Mouse (Mus musculus) midbrain, embryonic 11.5 days (tissue): ENCODE results near the gene Pfdn6. TPM values are rescaled to one million over a fixed set of nuclear protein-coding genes. Genes with fewer than 3 reads are reported as not detected.

ENCODE experiments used
- ATAC-seq: fragments of 200-750 bp; cut with Nextera tagmentation; 2 replicates; pipeline ENCODE4 v1.8.0; 2017; ENCODE audit warnings: moderate TSS enrichment, moderate library complexity; ENCODE audit not compliant: low FRiP score
- DNase-seq: peaks from one replicate; pipeline ENCODE4 v3.0.0; 2015; ENCODE audit warnings: low spot score; ENCODE audit errors: missing footprints
- H3K27ac ChIP-seq: fragments of 300-500 bp; sonication (generic); 2 replicates; pipeline ENCODE4 v1.5.1; 2014; ENCODE audit warnings: low read depth, low read length
- H3K27me3 ChIP-seq: fragments of 300-500 bp; sonication (generic); 2 replicates; pipeline ENCODE4 v1.6.1; 2014; ENCODE audit warnings: mild to moderate bottlenecking, low read length, moderate library complexity, mixed read lengths; ENCODE audit not compliant: control insufficient read depth, insufficient read depth
- H3K36me3 ChIP-seq: fragments of 300-500 bp; sonication (generic); 2 replicates; pipeline ENCODE4 v1.6.1; 2014; ENCODE audit warnings: mild to moderate bottlenecking, low read length, moderate library complexity, mixed read lengths; ENCODE audit not compliant: control insufficient read depth, insufficient read depth
- H3K4me1 ChIP-seq: fragments of 300-500 bp; sonication (generic); 2 replicates; pipeline ENCODE4 v1.6.1; 2014; ENCODE audit warnings: low read length; ENCODE audit not compliant: control insufficient read depth, insufficient read depth
- H3K4me2 ChIP-seq: fragments of 300-500 bp; sonication (generic); 2 replicates; pipeline ENCODE4 v1.6.1; 2014; ENCODE audit warnings: mild to moderate bottlenecking, moderate library complexity
- H3K4me3 ChIP-seq: fragments of 300-500 bp; sonication (generic); 2 replicates; pipeline ENCODE4 v1.5.1; 2014; ENCODE audit warnings: low read depth, low read length
- H3K9ac ChIP-seq: fragments of 300-500 bp; sonication (generic); 2 replicates; pipeline ENCODE4 v1.6.1; 2014; ENCODE audit warnings: low read length
- H3K9me3 ChIP-seq: fragments of 300-500 bp; sonication (generic); 2 replicates; pipeline ENCODE4 v1.6.1; 2016; ENCODE audit warnings: low read length; ENCODE audit not compliant: control insufficient read depth
- WGBS: fragments of 180-500 bp; shearing (Covaris S2); extraction: QIAGEN DNeasy Blood & Tissue Kit; methylation state at CpG from one replicate; pipeline ENCODE4 v1.1.7; 2014; 5-methylcytosine and 5-hydroxymethylcytosine counted together
- polyA plus RNA-seq: library from polyadenylated mRNA; unstranded; fragments of >200 nt; fragmentation: Nextera tagmentation; extraction: Ambion mirVana; gene quantifications from 2 replicates; pipeline ENCODE4 v1.2.1, GENCODE M21; 2014

Gene Pfdn6
- polyA plus RNA-seq, 1 experiment from 2014 or later: 208 TPM

GRCm38 (mm10) chr17:33920282-33921097, 19.7 kb downstream of the Pfdn6 start:
- Histone ChIP-seq H3K4me3 (peak overlapping the region; percentile 47), H3K4me1 (peaks cover 30% of the 10 kb centered on the region)
- under 1% methylated on average over 36 of the region's 36 CpGs for WGBS

GRCm38 (mm10) chr17:33919351-33920281, 20.5 kb downstream of the Pfdn6 start:
- peak overlapping the region; percentile 44; the same call in 1 of the 2 replicates for H3K27ac ChIP-seq
- ATAC-seq: no peak

More at GRCm38 (mm10) chr17:33920282-33921097, 19.7 kb downstream of the Pfdn6 start:
- Histone ChIP-seq H3K4me2 (peak overlapping the region; percentile 95), H3K9ac (peak overlapping the region; percentile 64), H3K9me3 (no peaks in the 10 kb centered on the region), H3K36me3 (peaks cover 7% of the 10 kb centered on the region), H3K27ac (peak overlapping the region; percentile 25; the same call in 1 of the 2 replicates), H3K27me3 (no peaks in the 10 kb centered on the region; the same call in 1 of the 2 replicates)
- peak; percentile 59 for ATAC-seq
- DNase-seq: peak; percentile 98

GRCm38 (mm10) chr17:33918293-33919203, 21.6 kb downstream of the Pfdn6 start:
- Histone ChIP-seq H3K4me3 (peak overlapping the region; percentile 47; the same call in 1 of the 2 replicates), H3K4me1 (peaks cover 35% of the 10 kb centered on the region), H3K27me3 (no peaks in the 10 kb centered on the region; the same call in 1 of the 2 replicates), H3K9ac (peak overlapping the region; percentile 64), H3K36me3 (peaks cover 14% of the 10 kb centered on the region), H3K4me2 (peak overlapping the region; percentile 95), H3K27ac (no peak overlapping the region), H3K9me3 (no peaks in the 10 kb centered on the region)
- 59% methylated on average over 37 of the region's 37 CpGs for WGBS
- DNase-seq (no peak), ATAC-seq (no peak)

More at GRCm38 (mm10) chr17:33919351-33920281, 20.5 kb downstream of the Pfdn6 start:
- peak; percentile 96 for DNase-seq
- under 1% methylated on average over 49 of the region's 52 CpGs for WGBS
- H3K9me3 ChIP-seq: no peaks in the 10 kb centered on the region
- H3K9ac ChIP-seq: peak overlapping the region; percentile 64
- H3K27me3 ChIP-seq: no peaks in the 10 kb centered on the region; the same call in 1 of the 2 replicates
- peaks cover 35% of the 10 kb centered on the region for H3K4me1 ChIP-seq
- H3K4me3 ChIP-seq: peak overlapping the region; percentile 47
- peak overlapping the region; percentile 95 for H3K4me2 ChIP-seq
- H3K36me3 ChIP-seq: peaks cover 7% of the 10 kb centered on the region

- Histone ChIP-seq H3K4me3 (no peak overlapping the region), H3K27me3 (no peaks in the 10 kb centered on the region; the same call in 1 of the 2 replicates), H3K4me1 (peaks cover 35% of the 10 kb centered on the region), H3K36me3 (peaks cover 19% of the 10 kb centered on the region), H3K9ac (no peak overlapping the region), H3K27ac (no peak overlapping the region), H3K4me2 (0 out of 2 replicates have a peak overlapping the region, but pooled peaks have one; percentile 2), H3K9me3 (no peaks in the 10 kb centered on the region)
- ATAC-seq (no peak), DNase-seq (no peak)
- 85% methylated on average over 18 of the region's 18 CpGs for WGBS
These were observed 22.4 kb downstream of the Pfdn6 start for GRCm38 (mm10) chr17:33917656-33918292.

- H3K27ac ChIP-seq: no peak overlapping the region
- peaks cover 24% of the 10 kb centered on the region for H3K36me3 ChIP-seq
- peak overlapping the region; percentile 65 for H3K4me3 ChIP-seq
- peaks cover 35% of the 10 kb centered on the region for H3K4me1 ChIP-seq
- H3K4me2 ChIP-seq: peak overlapping the region; percentile 64
- no peaks in the 10 kb centered on the region; the same call in 1 of the 2 replicates for H3K27me3 ChIP-seq
- no peaks in the 10 kb centered on the region for H3K9me3 ChIP-seq
- H3K9ac ChIP-seq: peak overlapping the region; percentile 65
- WGBS: 73% methylated on average over 31 of the region's 31 CpGs
- ATAC-seq (no peak), DNase-seq (no peak)
These were observed 23.1 kb downstream of the Pfdn6 start for GRCm38 (mm10) chr17:33916847-33917655.

GRCm38 (mm10) chr17:33916294-33916693, 23.8 kb downstream of the Pfdn6 start:
- H3K27ac ChIP-seq: peak overlapping the region; percentile 71
- DNase-seq (peak; percentile 95), ATAC-seq (peak; percentile 39)
- no peaks in the 10 kb centered on the region for H3K9me3 ChIP-seq
- peaks cover 35% of the 10 kb centered on the region for H3K4me1 ChIP-seq
- H3K27me3 ChIP-seq: no peaks in the 10 kb centered on the region; the same call in 1 of the 2 replicates
- peak overlapping the region; percentile 64 for H3K4me2 ChIP-seq
- 3% methylated on average over 12 of the region's 20 CpGs for WGBS
- H3K9ac ChIP-seq: peak overlapping the region; percentile 65
- peaks cover 24% of the 10 kb centered on the region for H3K36me3 ChIP-seq
- peak overlapping the region; percentile 65 for H3K4me3 ChIP-seq

GRCm38 (mm10) chr17:33915671-33916250, 24.4 kb downstream of the Pfdn6 start, which contains the start of the genes Tapbp and Zbtb22:
TSS of gene Tapbp (plus strand) at chr17:33915899.
TSS of gene Zbtb22 (plus strand) at chr17:33915904.
- H3K27ac ChIP-seq: peak within 1 kb of the TSS; percentile 71
- under 1% methylated on average over 28 of the region's 34 CpGs for WGBS
- peaks cover 34% of the 10 kb centered on the region for H3K4me1 ChIP-seq
- peak within 1 kb of the TSS; percentile 64 for H3K4me2 ChIP-seq
- peak within 1 kb of the TSS; percentile 65 for H3K4me3 ChIP-seq
- H3K27me3 ChIP-seq: no peaks in the 10 kb centered on the region; the same call in 1 of the 2 replicates
- peak; percentile 92 for ATAC-seq
- peak; percentile 99 for DNase-seq
- peak within 1 kb of the TSS; percentile 65 for H3K9ac ChIP-seq
- H3K9me3 ChIP-seq: no peaks in the 10 kb centered on the region
- peaks cover 24% of the 10 kb centered on the region for H3K36me3 ChIP-seq
